ENCODE assay signal across 29 mouse cellular contexts in genomic region chr8:123426511-123427509, GRCm38 (mm10). TPM values are rescaled to one million over a fixed set of nuclear protein-coding genes. Genes with fewer than 3 reads are reported as not detected.
DNase-seq lines count a peak whose midpoint lies in the region; TF ChIP-seq lines count a peak whose summit lies in the region.
"Had no signal": no experiment of that assay in that cellular context is flagged by ENCODE, and none has a peak within 500 bp of the region (broad histone marks: within the 10 kb centered on the region; RNA-seq: fewer than 3 reads in every experiment).

No protein-coding gene starts in this region.

- 97% methylated on average over 27 of the region's 27 CpGs for WGBS in cerebellum, adult 2 months

- TF ChIP-seq POLR2A in cerebellum, adult 2 months (IDR thresholded peaks at IDR 0.05; ENCODE audit: borderline replicate concordance, insufficient read depth, low read length): no peak

- TF ChIP-seq CTCF in cerebellum, adult 2 months (IDR thresholded peaks at IDR 0.05; ENCODE audit: borderline replicate concordance, insufficient read depth, low read depth, low read length): no peak

- H3K27ac ChIP-seq in cerebellum, adult 2 months (ENCODE audit: insufficient read depth, low read length): peak overlapping the region; percentile 94
- H3K27ac ChIP-seq: embryonic facial prominence, embryonic 12.5 days; embryonic facial prominence, embryonic 15.5 days; forebrain, embryonic 12.5 days; forebrain, embryonic 15.5 days; hindbrain, embryonic 12.5 days; hindbrain, embryonic 15.5 days had no signal

- H3K27me3 ChIP-seq in cerebellum, adult 2 months (ENCODE audit: control insufficient read depth, insufficient read depth, low read length): no peaks in the 10 kb centered on the region
- H3K27me3 ChIP-seq: embryonic facial prominence, embryonic 12.5 days; embryonic facial prominence, embryonic 15.5 days; forebrain, embryonic 12.5 days; forebrain, embryonic 15.5 days; hindbrain, embryonic 12.5 days; hindbrain, embryonic 15.5 days had no signal

- peaks cover 18% of the 10 kb centered on the region for H3K4me1 ChIP-seq in cerebellum, adult 2 months (ENCODE audit: control insufficient read depth, insufficient read depth, low read length)
- H3K4me1 ChIP-seq: embryonic facial prominence, embryonic 12.5 days; embryonic facial prominence, embryonic 15.5 days; hindbrain, embryonic 12.5 days had no signal

- DNase-seq in cerebellum, adult 2 months: no peak
- no peak for DNase-seq in cerebellum, adult 9-10 months
- DNase-seq in A20 (ENCODE audit: low read depth, low spot score): peak; percentile 88
- DNase-seq in MN1 (ENCODE audit: low spot score): peak; percentile 98
- no peak for DNase-seq in layer of hippocampus, adult 8-10 months (ENCODE audit: low spot score in 2 of 2)
- no peak for DNase-seq in yolk sac, embryonic 10.5 days (ENCODE audit: low spot score)
- DNase-seq: adrenal gland, adult 8-10 months; adrenal gland, postnatal 25 days; B cell, adult 2 months; cerebellum, adult 11-12 months; cerebellum, postnatal 25 days; gastrocnemius, postnatal 14 days; heart, adult 11 months had no signal

- H3K4me3 ChIP-seq in cerebellum, adult 2 months (replicated peaks; ENCODE audit: insufficient read depth, low read depth, low read length): no peak overlapping the region
- H3K4me3 ChIP-seq: embryonic facial prominence, embryonic 12.5 days; embryonic facial prominence, embryonic 15.5 days; erythroblast, embryonic 14.5 days; forebrain, embryonic 12.5 days; forebrain, embryonic 15.5 days; hindbrain, embryonic 12.5 days; hindbrain, embryonic 15.5 days had no signal

RNA-seq across cellular contexts. Expression of gene Def8, which starts 3.5 kb away (rescaled TPM):
- polyA plus RNA-seq in cerebellum, adult 2 months (2012; rRNA removed): 73.1 and 73.4 TPM in 2 replicates
- 10 to 100 TPM; 48.1 to 59.4 (median 54.5) TPM for total RNA-seq in layer of hippocampus, adult 8-10 months (2022)

RNA-seq across cellular contexts. Expression of gene Tubb3, which starts 15.6 kb away (rescaled TPM):
- 670 and 684 TPM in 2 replicates for polyA plus RNA-seq in cerebellum, adult 2 months (2012; rRNA removed)
- total RNA-seq in layer of hippocampus, adult 8-10 months (2022): 100 to 1,000 TPM; 265 to 291 (median 279) TPM

RNA-seq across cellular contexts. Expression of gene Mc1r, which starts 19.9 kb away (rescaled TPM):
- 0.05 and 0.06 TPM in 2 replicates for polyA plus RNA-seq in cerebellum, adult 2 months (2012; rRNA removed)
- total RNA-seq in layer of hippocampus, adult 8-10 months (2022): under 1 TPM in 1 of 4 experiments, not detected in 3; 0.08 TPM
- total RNA-seq: adrenal gland, postnatal 25 days; common myeloid progenitor, adult 5-6 weeks; gastrocnemius, postnatal 14 days; gastrocnemius, postnatal 4 days; heart, adult 8-10 months; heart, postnatal 25 days; hematopoietic stem cell, adult 5-6 weeks had no signal
- polyA plus RNA-seq: heart, embryonic 11.5 days; heart, postnatal 0 days; intestine, embryonic 14.5 days; intestine, postnatal 0 days had no signal

RNA-seq across cellular contexts. Expression of gene Afg3l1, which starts 50.9 kb away (rescaled TPM):
- polyA plus RNA-seq in cerebellum, adult 2 months (2012; rRNA removed): 28.2 and 32.5 TPM in 2 replicates
- total RNA-seq in layer of hippocampus, adult 8-10 months (2022): 10 to 100 TPM; 28.3 to 36.0 (median 32.2) TPM

RNA-seq across cellular contexts. Expression of gene Tcf25, which starts 53.3 kb away (rescaled TPM):
- 691 and 692 TPM in 2 replicates for polyA plus RNA-seq in cerebellum, adult 2 months (2012; rRNA removed)
- 100 to 1,000 TPM; 466 to 571 (median 498) TPM for total RNA-seq in layer of hippocampus, adult 8-10 months (2022)

Comparison
In these comparisons a context has a peak if more than half of its experiments do, and no peak if none do; other contexts are left out.
1. DNase-seq: peak in A20 (single experiment) and MN1 (single experiment); none in cerebellum, adult 2 months (0 of 2), cerebellum, adult 9-10 months (single experiment), layer of hippocampus, adult 8-10 months (0 of 2) and yolk sac, embryonic 10.5 days (single experiment).